Mouse (Mus musculus): ENCODE measurements around the gene Rdh5. TPM values are rescaled to one million over a fixed set of nuclear protein-coding genes. Genes with fewer than 3 reads are reported as not detected.
A peak's percentile ranks its signal among the peaks of the same experiment; 100 is the strongest.

The Rdh5 gene
- total and polyA plus RNA-seq, 2 experiments from 2014 or later: 7.6 to 9.3 TPM

DNA sequence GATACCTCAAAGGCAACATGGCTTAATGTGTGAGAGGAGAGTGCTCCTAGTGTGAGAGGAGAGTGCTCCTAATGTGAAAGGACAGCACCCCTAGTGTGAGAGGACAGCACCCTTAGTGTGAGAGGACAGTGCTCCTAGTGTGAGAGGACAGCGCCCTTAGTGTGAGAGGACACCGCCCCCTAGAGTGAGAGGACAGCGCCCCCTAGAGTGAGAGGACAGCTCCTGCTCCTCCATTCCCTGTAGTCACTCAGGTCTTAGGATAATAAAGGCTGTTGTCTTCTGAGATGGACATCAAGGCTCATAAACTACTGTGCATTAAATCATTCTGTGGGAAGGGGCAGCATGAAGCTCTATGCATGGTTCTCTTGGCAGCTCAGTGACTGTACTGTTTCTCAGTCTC lies 23.0 kb upstream of the Rdh5 start:
- WGBS: 17% methylated on average over 3 of the region's 3 CpGs
- TF ChIP-seq EP300 (IDR thresholded peaks at IDR 0.05; ENCODE audit: low read depth) (no peak), CTCF (IDR thresholded peaks at IDR 0.05; ENCODE audit: low read depth) (peak; percentile 79)
- no peaks in the 10 kb centered on the region for H3K27me3 ChIP-seq (ENCODE audit: control insufficient read depth, insufficient read depth, low read length)
- H3K4me2 ChIP-seq (ENCODE audit: low read depth, low read length): no peak overlapping the region
- no peak overlapping the region for H3K9ac ChIP-seq (replicated peaks; ENCODE audit: low read depth, low read length)
- no peak overlapping the region for H3K4me3 ChIP-seq (ENCODE audit: low read depth, low read length)
- no peaks in the 10 kb centered on the region for H3K4me1 ChIP-seq (ENCODE audit: control insufficient read depth, insufficient read depth)
- no peaks in the 10 kb centered on the region for H3K9me3 ChIP-seq (replicated peaks; ENCODE audit: control insufficient read depth, low read length)
- no peaks in the 10 kb centered on the region; the same call in 1 of the 2 replicates for H3K36me3 ChIP-seq (replicated peaks; ENCODE audit: control insufficient read depth, insufficient read depth, low read length)
- no peak overlapping the region for H3K27ac ChIP-seq (ENCODE audit: low read depth)
- DNase-seq (ENCODE audit: low spot score) (peak; percentile 51), ATAC-seq (ENCODE audit: insufficient read depth, low read depth) (peak; percentile 65; the same call in 1 of the 2 replicates)

- no peak for ATAC-seq (ENCODE audit: insufficient read depth, low read depth)
- no peak for DNase-seq (ENCODE audit: low spot score)
- Histone ChIP-seq H3K4me1 (ENCODE audit: control insufficient read depth, insufficient read depth) (0 out of 2 replicates have a peak, but pooled peaks cover 7% of the 10 kb centered on the region), H3K27me3 (ENCODE audit: control insufficient read depth, insufficient read depth, low read length) (no peaks in the 10 kb centered on the region), H3K4me2 (ENCODE audit: low read depth, low read length) (no peak overlapping the region), H3K9me3 (replicated peaks; ENCODE audit: control insufficient read depth, low read length) (no peaks in the 10 kb centered on the region), H3K9ac (replicated peaks; ENCODE audit: low read depth, low read length) (no peak overlapping the region), H3K36me3 (replicated peaks; ENCODE audit: control insufficient read depth, insufficient read depth, low read length) (no peaks in the 10 kb centered on the region; the same call in 1 of the 2 replicates), H3K27ac (ENCODE audit: low read depth) (no peak overlapping the region), H3K4me3 (ENCODE audit: low read depth, low read length) (no peak overlapping the region)
- TF ChIP-seq CTCF (IDR thresholded peaks at IDR 0.05; ENCODE audit: low read depth): no peak
- TF ChIP-seq EP300 (IDR thresholded peaks at IDR 0.05; ENCODE audit: low read depth): no peak
- WGBS: 77% methylated on average over 10 of the region's 10 CpGs
Measured at GRCm38 (mm10) chr10:128940475-128941061, 17.9 kb upstream of the Rdh5 start.

- H3K27ac ChIP-seq (ENCODE audit: low read depth): peak overlapping the region; percentile 64
- H3K9me3 ChIP-seq (replicated peaks; ENCODE audit: control insufficient read depth, low read length): no peaks in the 10 kb centered on the region
- DNase-seq (ENCODE audit: low spot score) (no peak), ATAC-seq (ENCODE audit: insufficient read depth, low read depth) (0 out of 2 replicates have a peak, but pooled peaks have one; percentile 28)
- peaks cover 10% of the 10 kb centered on the region; the same call in 1 of the 2 replicates for H3K27me3 ChIP-seq (ENCODE audit: control insufficient read depth, insufficient read depth, low read length)
- 46% methylated on average over 5 of the region's 5 CpGs for whole genome bisulfite sequencing
- H3K4me3 ChIP-seq (ENCODE audit: low read depth, low read length): no peak overlapping the region
- no peak overlapping the region for H3K9ac ChIP-seq (replicated peaks; ENCODE audit: low read depth, low read length)
- no peak for TF ChIP-seq CTCF (IDR thresholded peaks at IDR 0.05; ENCODE audit: low read depth)
- no peak for TF ChIP-seq EP300 (IDR thresholded peaks at IDR 0.05; ENCODE audit: low read depth)
- H3K4me2 ChIP-seq (ENCODE audit: low read depth, low read length): no peak overlapping the region
- H3K36me3 ChIP-seq (replicated peaks; ENCODE audit: control insufficient read depth, insufficient read depth, low read length): no peaks in the 10 kb centered on the region; the same call in 1 of the 2 replicates
- H3K4me1 ChIP-seq (ENCODE audit: control insufficient read depth, insufficient read depth): peaks cover 15% of the 10 kb centered on the region; the same call in 1 of the 2 replicates
Measured at GRCm38 (mm10) chr10:128938974-128939373, 16.3 kb upstream of the Rdh5 start.

GRCm38 (mm10) chr10:128938457-128938856 lies 15.8 kb upstream of the Rdh5 start:
- 50% methylated on average over 9 of the region's 9 CpGs for WGBS
- no peak for DNase-seq (ENCODE audit: low spot score)
- H3K9ac ChIP-seq (replicated peaks; ENCODE audit: low read depth, low read length): no peak overlapping the region
- H3K4me1 ChIP-seq (ENCODE audit: control insufficient read depth, insufficient read depth): peaks cover 15% of the 10 kb centered on the region; the same call in 1 of the 2 replicates
- no peaks in the 10 kb centered on the region for H3K9me3 ChIP-seq (replicated peaks; ENCODE audit: control insufficient read depth, low read length)
- no peak overlapping the region for H3K4me2 ChIP-seq (ENCODE audit: low read depth, low read length)
- peak overlapping the region; percentile 64 for H3K27ac ChIP-seq (ENCODE audit: low read depth)
- no peaks in the 10 kb centered on the region for H3K36me3 ChIP-seq (replicated peaks; ENCODE audit: control insufficient read depth, insufficient read depth, low read length)
- peak; percentile 75 for ATAC-seq (ENCODE audit: insufficient read depth, low read depth)
- TF ChIP-seq CTCF (IDR thresholded peaks at IDR 0.05; ENCODE audit: low read depth): no peak
- no peak for TF ChIP-seq EP300 (IDR thresholded peaks at IDR 0.05; ENCODE audit: low read depth)
- peaks cover 11% of the 10 kb centered on the region; the same call in 1 of the 2 replicates for H3K27me3 ChIP-seq (ENCODE audit: control insufficient read depth, insufficient read depth, low read length)
- no peak overlapping the region for H3K4me3 ChIP-seq (ENCODE audit: low read depth, low read length)

GRCm38 (mm10) chr10:128937756-128938390 lies 15.2 kb upstream of the Rdh5 start:
- TF ChIP-seq EP300 (IDR thresholded peaks at IDR 0.05; ENCODE audit: low read depth): no peak
- TF ChIP-seq CTCF (IDR thresholded peaks at IDR 0.05; ENCODE audit: low read depth): no peak
- Histone ChIP-seq H3K27ac (ENCODE audit: low read depth) (peak overlapping the region; percentile 64), H3K4me1 (ENCODE audit: control insufficient read depth, insufficient read depth) (peaks cover 16% of the 10 kb centered on the region; the same call in 1 of the 2 replicates), H3K9me3 (replicated peaks; ENCODE audit: control insufficient read depth, low read length) (no peaks in the 10 kb centered on the region), H3K4me3 (ENCODE audit: low read depth, low read length) (no peak overlapping the region), H3K9ac (replicated peaks; ENCODE audit: low read depth, low read length) (no peak overlapping the region), H3K4me2 (ENCODE audit: low read depth, low read length) (no peak overlapping the region), H3K36me3 (replicated peaks; ENCODE audit: control insufficient read depth, insufficient read depth, low read length) (no peaks in the 10 kb centered on the region), H3K27me3 (ENCODE audit: control insufficient read depth, insufficient read depth, low read length) (peaks cover 14% of the 10 kb centered on the region; the same call in 1 of the 2 replicates)
- whole genome bisulfite sequencing: 58% methylated on average over 12 of the region's 12 CpGs
- no peak for DNase-seq (ENCODE audit: low spot score)
- ATAC-seq (ENCODE audit: insufficient read depth, low read depth): no peak

Data from heart, postnatal 0 days (tissue).